Mouse (Mus musculus) gonadal fat pad, adult 2 months (tissue): ENCODE results near the gene Arid5a. TPM values are rescaled to one million over a fixed set of nuclear protein-coding genes. Genes with fewer than 3 reads are reported as not detected.

Experiments
- DNase-seq: peaks from one replicate; pipeline ENCODE4 v3.0.0-alpha.2; 2012; ENCODE audit warnings: low read depth
- polyA plus RNA-seq: library from polyadenylated mRNA; depleted of rRNA; stranded (reverse); fragments of >200 nt; gene quantifications from 2 replicates; pipeline ENCODE4 v1.2.3, GENCODE M21; 2012; rRNA removed

The Arid5a gene
- polyA plus RNA-seq, 1 experiment = 8.1 TPM

- DNase-seq = no peak
These were observed 18.4 kb downstream of the Arid5a start for GRCm38 (mm10) chr1:36325900-36326321.

GRCm38 (mm10) chr1:36326815-36327214, 19.3 kb downstream of the Arid5a start:
- no peak for DNase-seq

DNA sequence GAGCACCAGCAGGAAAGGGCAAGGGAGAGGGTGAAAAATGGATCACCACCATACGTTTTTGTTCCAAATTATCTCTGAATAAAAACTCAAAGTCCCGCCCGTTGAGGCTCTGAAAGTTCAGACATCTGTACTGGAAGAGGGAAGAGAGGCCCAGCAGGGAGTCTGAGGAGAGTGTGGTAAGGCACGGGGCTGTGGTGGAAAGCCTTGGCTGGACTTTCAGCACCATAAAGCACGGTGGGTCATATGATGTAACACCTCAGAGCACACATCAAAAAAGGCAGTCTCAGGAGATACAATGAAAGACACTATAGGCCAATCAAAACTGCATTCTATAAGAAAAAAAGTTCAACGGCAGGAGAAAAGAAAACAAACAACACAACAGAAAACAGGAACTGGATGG, 24.2 kb downstream of the Arid5a start:
- no peak for DNase-seq

- no peak for DNase-seq
These were observed 25.7 kb downstream of the Arid5a start for GRCm38 (mm10) chr1:36332955-36333887.

GRCm38 (mm10) chr1:36342547-36342946, 35.0 kb downstream of the Arid5a start:
- no peak for DNase-seq

DNA sequence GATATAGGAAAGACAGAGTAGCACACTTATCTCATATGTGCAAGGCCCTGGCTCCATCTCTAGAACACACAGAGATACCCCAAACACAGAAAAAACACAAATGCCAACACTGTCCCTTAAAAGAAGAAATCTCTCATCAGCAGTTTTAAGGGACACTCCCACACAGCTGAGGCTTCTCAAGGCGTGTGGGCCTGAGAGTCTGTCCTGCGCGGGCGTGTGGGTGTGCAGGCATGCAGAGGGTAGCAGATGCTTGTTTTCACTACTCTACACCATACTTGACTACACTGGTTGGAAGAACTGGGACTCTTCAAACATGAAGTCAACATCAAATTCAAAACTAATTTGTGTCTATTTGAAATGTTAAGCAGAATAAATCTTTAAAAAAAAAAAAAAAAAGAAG, 44.8 kb downstream of the Arid5a start:
- no peak for DNase-seq

GRCm38 (mm10) chr1:36356955-36357695, 49.6 kb downstream of the Arid5a start:
- DNase-seq = no peak

DNA sequence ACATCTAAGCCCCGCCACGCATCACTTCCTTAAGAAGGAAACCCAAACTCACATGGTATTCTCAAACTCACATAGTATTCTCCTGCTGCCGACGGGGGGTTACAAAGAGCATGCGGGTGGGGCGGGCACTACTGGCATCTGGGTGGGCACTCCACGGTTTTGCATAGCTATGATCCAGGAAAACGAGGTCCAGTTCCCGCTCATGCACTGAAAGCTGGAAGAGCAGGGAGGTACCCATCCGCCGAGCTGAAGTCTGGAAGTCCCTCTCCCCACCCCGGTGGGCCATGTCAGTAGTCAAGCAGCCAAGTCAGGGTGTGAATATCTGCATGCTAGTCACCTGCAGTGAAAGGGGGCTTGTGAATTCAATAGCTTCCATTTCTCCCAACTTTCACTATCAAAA, 60.2 kb downstream of the Arid5a start:
- DNase-seq = no peak

GRCm38 (mm10) chr1:36368112-36368968, 60.8 kb downstream of the Arid5a start:
- DNase-seq = no peak

DNA sequence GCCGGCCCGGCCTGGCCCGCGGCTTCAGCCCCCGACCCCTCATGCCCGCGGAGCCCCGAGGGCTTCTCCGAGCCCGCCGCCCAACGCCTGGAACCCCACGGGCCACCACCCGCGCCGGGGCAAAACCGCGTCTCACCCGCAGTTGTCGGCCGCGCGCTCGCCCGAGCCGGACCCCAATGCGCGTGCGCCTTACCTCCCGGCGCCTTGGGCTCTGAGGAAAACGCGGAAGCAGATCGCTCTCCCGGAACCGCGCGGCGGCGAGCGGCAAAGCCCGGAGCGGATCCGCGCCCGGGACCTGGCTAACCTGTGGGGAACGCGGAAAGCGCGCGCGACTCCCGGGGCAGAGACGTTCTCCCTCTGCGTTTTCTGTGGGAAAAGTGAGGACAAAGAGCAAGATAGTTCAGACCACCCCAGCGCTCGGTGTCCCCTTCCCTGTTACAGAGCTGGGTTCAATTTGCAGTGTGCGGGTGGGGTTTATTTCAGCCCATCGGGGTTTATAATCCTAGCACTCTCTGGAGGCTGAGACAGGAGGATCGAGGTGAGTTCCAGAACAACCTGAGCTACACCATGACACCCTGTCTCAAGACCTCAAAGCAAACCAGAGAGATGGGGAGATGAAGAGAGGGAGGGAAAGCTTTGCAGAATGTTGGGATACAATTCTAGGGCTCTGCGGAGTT, 61.6 kb downstream of the Arid5a start, which contains the start of gene Kansl3:
TSS of gene Kansl3 (minus strand) at position 213 of the 677 bp plus-strand sequence.
- no peak for DNase-seq

DNA sequence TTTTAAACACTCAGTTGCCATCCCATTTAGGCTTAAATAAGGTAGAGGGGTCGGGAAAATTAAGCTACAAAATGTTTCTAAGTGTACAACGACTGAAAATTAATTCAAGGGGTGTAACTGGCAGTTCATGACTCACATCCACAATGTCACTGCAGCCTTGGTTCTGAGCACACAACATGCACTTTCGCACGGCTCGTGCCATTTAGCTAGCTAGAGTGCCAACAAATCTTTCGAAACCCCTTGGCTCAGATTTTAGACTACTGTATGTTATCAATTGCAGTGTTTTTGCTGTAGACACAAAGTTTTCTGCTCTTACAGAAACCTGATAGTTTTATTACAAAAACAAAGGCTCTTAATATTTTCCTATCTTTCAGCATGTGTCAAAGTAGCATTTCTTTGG, 63.4 kb downstream of the Arid5a start:
- peak; percentile 30 for DNase-seq

GRCm38 (mm10) chr1:36371934-36372845, 64.7 kb downstream of the Arid5a start, which contains the start of gene Fer1l5:
Gene Fer1l5, plus strand, starts transcription at chr1:36372291.
- no peak for DNase-seq

Other genes starting within 250 kb of the Arid5a start
- 52.1 and 81.7 TPM in 2 replicates for gene Hs6st1, start 239.3 kb upstream of the Arid5a start, polyA plus RNA-seq
- 37.2 and 50.7 TPM in 2 replicates for gene Uggt1, start 63.0 kb upstream of the Arid5a start, polyA plus RNA-seq
- gene Neurl3, start 33.1 kb upstream of the Arid5a start, polyA plus RNA-seq = 6.9 and 7.1 TPM in 2 replicates
- 51.8 and 56.4 TPM in 2 replicates for gene Kansl3, start 61.4 kb downstream of the Arid5a start, polyA plus RNA-seq
- gene Fer1l5, start 64.6 kb downstream of the Arid5a start, polyA plus RNA-seq = 0.13 and 0.20 TPM in 2 replicates
- 18.6 and 19.3 TPM in 2 replicates for gene Lman2l, start 137.5 kb downstream of the Arid5a start, polyA plus RNA-seq
- 5.5 and 6.0 TPM in 2 replicates for gene Cnnm4, start 163.9 kb downstream of the Arid5a start, polyA plus RNA-seq
- gene Cnnm3, start 204.1 kb downstream of the Arid5a start, polyA plus RNA-seq = 19.3 and 25.6 TPM in 2 replicates
- 9.3 and 13.5 TPM in 2 replicates for gene Ankrd23, start 229.2 kb downstream of the Arid5a start, polyA plus RNA-seq
- gene Gm42417, start 231.7 kb downstream of the Arid5a start, polyA plus RNA-seq = not detected in 2 replicates
- 17.7 and 19.5 TPM in 2 replicates for gene Ankrd39, start 239.7 kb downstream of the Arid5a start, polyA plus RNA-seq